Mouse (Mus musculus) brain, adult 2 months (tissue): ENCODE measurements around the gene Mapk13.

Source experiments
- DNase-seq: peaks from one replicate; pipeline ENCODE4 v3.0.0; 2011; ENCODE audit warnings: low read depth, low spot score

The Mapk13 gene

GRCm38 (mm10) chr17:28775161-28775560 is 6.1 kb downstream of the Mapk13 start:
- no peak for DNase-seq

GRCm38 (mm10) chr17:28776817-28777216 is 7.7 kb downstream of the Mapk13 start:
- DNase-seq, result no peak

DNA sequence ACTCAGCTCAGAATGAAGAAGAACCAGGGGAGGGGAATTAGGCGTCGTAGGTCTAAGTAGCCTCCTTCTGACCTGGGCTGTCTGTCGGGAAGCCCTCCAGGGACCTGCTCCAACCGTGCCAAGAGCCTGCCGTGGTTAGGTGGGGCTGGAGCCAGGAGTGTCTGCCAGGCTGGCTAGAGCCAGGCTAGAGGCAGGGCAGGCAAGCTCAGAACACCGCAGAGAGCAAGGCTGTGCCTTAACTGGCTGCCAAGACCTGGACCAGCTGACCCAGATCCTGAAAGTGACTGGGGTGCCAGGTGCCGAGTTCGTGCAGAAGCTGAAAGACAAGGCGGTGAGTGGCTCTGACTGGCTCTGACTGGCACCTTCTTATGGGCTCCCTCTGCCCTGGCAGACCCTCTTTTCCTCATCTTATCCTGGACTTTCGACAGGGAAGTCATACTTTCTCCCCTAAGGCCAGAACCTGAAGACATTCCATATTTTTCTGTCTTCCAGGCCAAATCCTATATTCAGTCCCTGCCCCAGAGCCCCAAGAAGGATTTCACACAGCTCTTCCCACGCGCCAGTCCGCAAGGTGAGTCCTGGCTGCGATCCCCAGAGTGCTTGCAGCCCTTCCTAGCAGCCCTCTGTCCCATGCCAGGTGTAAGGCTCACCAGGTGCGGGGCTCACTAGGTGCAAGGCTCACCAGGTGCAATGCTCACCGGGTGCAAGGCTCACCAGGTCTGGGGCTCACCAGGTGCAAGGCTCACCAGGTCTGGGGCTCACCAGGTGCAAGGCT is 8.3 kb downstream of the Mapk13 start:
- peak; percentile 98 for DNase-seq

- no peak for DNase-seq
Measured at GRCm38 (mm10) chr17:28779735-28780134, 10.6 kb downstream of the Mapk13 start.

DNA sequence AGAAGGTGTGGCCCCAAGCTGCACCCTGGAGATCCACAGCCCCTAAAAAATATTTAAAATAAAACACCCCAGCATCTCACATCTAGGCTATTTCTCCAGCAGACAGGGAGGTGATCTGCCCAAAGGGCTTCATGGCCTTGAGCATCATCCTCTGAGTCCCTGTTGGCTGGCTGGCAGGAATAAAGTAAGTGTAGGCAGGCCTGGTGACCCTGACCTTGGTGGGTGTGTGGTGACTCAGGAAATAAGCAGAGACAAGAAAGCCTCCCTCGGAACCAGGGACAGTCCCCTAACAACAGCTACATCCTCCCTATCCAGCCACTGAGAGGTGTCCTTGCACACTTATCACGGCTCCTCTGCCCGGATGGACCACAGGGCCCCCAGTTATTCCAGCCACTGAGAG is 11.7 kb downstream of the Mapk13 start:
- no peak for DNase-seq

DNA sequence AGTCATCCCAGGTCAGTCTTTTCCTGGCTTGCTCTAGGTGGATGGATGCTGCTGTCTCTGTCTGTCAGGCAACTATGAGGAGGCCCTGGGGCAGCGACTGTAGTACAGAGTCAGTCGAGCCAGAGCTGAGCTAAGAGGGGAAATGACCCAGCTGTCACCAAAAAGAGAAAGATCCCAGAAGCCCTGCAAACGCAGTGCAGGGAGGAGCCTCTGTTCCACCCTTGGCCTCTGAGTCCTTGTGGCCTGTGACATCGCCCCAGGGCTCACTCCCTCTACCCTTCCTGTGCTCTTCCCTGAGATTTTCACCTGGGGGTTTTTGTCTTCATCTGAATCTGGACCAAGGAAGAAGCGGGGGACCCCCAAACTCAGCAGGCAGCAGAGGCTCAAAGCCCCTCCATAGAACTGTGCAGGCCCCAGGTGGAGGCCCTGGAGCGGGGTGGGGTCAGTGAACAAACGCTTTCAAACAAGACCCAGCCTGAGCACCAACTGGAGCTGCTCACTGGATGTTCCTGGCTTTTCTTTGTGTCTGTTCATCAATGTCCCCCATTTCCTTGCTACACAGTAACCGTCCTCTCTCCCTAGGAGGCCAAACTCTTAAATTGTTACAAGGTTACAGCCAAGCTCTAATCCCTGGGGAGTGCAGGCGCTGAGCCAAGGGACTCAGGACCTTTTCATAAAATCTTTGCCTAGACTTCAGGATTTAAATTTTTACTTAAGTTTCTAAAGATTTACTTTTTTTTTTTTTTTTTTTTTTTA is 12.4 kb downstream of the Mapk13 start:
- DNase-seq, result no peak

DNA sequence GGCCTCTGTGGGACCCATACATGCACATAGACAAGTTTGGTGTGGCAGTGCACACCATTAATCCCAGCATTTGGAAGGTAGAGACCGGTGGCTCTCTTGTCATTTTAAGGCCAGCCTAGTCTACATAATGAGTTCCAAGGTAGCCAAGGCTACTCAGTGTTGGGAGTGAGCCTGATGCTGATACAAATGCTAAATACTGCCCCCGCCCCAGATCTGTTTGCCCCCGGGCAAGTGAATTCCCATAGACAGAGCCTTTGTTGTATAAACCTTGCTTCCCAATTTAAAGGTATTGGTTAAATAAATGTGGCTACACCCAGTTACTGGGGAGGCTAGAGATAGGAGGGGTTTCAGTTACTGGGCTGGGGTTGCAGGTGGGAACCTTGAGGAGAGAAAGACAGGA is 15.9 kb downstream of the Mapk13 start:
- no peak for DNase-seq

- no peak for DNase-seq
Measured at GRCm38 (mm10) chr17:28787507-28787906, 18.4 kb downstream of the Mapk13 start.

- peak; percentile 55 for DNase-seq
Measured at GRCm38 (mm10) chr17:28797031-28797430, 27.9 kb downstream of the Mapk13 start.

DNA sequence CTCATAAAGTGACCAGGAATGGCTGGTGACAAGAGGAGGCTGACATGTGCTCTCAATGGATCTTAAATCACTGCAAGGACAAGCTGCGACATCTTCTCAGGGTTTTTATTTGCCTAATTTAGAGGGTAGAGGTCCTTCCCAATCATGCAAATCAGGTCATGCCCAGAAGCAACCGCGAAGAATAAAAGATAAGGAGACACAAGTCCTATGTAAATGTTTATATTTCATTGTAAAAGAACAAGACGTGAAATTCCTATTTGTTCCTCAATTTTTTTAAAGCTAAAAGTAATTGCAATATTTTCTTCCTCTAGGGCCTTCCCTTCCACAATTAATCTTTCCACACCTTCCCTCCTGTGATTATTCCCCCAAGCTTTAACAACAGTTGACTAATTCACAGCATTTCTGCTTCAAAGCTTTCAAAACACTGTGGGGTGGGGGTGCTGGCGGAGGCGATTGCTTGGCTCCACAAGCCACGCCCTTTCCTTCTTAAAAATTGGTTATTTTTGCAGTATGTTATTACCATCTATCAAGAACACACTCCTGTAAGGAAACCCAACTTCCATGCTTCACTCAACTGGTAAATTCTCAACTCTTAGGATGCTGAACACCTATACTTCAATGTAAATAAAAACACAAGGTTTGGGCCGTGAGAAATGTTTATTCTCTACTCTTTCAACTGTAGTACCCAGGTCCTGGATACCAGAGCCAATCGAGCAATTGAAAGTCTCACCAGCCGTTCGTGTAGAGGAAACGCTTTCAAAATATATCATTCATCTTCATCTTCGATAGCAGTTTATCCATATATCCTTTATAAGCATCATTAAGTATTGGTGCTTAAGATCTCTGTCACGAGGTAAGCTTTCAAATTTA is 30.4 kb downstream of the Mapk13 start:
- DNase-seq, result peak; percentile 27

DNA sequence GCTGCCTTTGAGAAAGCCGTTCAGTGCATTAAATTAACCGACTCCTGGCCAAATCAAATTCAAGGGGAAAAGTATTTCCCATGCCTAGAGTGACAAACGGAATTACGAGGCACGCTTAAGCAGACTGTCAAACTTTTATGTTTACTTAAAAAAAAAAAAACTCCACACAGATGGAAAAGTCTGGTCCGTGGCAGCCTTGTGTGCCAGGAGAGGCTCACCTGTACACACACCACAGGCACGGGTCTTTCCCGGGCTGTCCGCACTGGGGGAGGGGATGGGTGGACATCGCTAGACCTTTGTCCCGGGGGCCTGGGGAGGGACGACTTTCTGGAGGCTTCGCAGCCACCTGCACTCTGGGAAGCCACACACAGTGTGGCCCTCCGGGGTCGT is 31.2 kb downstream of the Mapk13 start:
- DNase-seq, result peak; percentile 22

DNA sequence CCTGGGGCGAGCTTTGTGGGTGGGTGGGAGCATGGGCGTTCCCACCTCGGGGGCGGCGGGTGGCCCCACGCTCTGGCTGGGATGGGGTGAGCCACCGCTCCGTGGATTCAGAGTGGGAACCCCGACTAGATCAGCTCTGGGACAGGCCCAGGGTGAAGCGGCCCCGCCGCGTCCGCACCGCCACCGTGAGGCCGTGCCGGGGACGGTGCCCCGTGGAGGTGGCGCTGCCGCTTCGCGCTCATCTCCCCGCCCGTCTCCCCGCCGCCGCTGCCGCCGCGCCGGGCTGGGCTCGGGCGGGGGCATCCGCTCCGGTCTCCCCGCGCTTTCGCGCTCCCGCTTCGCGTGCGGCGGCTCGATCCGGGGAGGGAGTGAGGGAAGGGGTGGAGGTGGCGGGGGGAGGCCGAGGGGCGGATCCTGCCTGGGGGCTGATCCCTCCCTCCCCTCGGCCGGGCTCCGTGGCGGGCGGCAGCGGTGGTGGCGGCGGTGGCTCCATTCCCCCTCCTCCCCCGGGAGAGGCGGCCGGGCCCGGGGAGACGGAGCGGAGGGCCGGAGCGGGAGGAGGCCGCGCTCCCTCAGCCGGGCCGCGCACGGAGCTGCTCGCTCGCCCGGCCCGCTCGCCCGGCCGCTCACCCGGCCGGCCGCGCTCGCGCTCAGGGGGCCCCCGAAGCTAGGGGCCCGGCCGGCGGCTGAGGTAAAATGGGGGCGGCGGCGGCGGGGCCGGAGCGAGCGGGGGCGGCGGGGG is 31.7 kb downstream of the Mapk13 start, which contains the start of gene Brpf3:
Brpf3 (plus strand) TSS at position 420 of the 742 bp plus-strand sequence.
- peak; percentile 88 for DNase-seq

- peak; percentile 99 for DNase-seq
Measured at GRCm38 (mm10) chr17:28801474-28802005, 32.4 kb downstream of the Mapk13 start.

GRCm38 (mm10) chr17:28802006-28802481 is 32.9 kb downstream of the Mapk13 start:
- no peak for DNase-seq

- DNase-seq, result no peak
Measured at GRCm38 (mm10) chr17:28803316-28803715, 34.2 kb downstream of the Mapk13 start.

GRCm38 (mm10) chr17:28804973-28805372 is 35.9 kb downstream of the Mapk13 start:
- DNase-seq, result no peak

- no peak for DNase-seq
Measured at GRCm38 (mm10) chr17:28806770-28807169, 37.7 kb downstream of the Mapk13 start.

DNA sequence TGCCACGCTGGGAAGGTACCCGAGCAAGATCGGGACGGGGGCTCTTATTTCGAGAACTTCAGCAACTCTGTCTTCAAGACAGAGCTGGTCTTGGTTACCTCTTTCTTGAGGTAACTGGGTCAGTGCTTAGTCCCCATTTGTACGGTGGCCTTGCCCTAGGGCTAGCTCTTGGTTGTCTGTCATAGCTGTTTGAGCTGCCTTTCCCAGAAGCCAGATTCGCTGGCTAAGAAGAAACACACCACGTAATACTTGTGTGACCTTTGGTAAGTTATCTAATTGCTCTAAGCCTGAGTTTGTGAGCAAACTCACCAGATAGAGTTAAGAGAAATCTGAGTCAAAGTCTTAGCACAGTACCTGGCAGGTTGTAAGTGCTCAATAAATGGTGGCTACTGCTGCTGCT is 39.6 kb downstream of the Mapk13 start:
- no peak for DNase-seq

DNA sequence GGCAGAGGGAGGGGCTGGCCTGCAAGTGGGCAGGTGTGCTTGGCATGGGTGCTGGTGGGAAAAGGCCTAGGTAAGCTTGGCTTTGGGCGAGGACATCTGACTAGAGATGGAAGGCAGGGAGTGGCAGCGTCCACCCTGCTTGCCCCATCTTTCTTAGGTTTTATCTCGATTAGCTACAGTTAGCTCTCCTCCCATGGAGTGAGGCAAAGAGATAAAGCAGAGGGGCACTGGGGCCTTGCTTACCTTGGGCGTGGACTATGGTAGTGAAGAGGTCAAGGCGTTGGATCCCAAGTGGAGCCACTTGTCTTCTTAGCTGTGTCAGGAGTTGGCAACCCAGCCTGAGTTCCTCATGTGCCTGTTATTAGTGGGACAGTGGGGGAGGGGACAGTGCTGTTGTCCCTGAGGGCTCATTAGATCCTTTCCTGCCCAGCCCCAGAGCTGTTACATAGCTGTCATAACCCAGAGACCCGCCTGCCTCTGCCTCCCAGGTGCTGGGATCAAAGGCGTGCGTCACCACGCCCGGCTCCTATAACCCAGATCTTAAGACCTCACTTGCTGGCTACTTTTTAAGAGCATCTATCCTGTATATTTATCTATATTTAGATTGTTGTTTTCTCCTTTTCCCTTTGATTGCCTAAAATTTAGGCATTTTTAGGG is 40.2 kb downstream of the Mapk13 start:
- DNase-seq, result no peak

DNA sequence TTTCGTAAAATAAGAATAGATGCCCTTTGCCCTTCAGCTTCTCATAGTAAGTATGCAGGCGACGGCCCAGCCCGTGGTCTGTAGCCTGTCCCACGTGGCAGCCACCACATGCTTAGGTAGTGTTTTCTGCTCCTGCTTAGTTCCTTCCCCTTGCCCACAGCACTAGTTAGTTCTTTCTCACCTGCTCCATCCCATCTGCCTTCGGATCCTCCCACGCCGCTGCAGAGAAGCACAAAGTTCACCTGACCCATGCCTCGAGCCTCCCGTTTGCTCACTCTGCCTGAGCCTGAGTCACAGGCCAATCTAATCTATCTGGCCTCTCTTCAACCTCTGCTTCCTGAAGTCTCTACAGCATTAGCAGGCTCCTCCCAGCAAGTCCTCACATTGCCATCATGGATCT is 43.2 kb downstream of the Mapk13 start:
- no peak for DNase-seq
